Mouse (Mus musculus) retina, postnatal 7 days (tissue): ENCODE measurements at regions not wholly inside any gene's neighbourhood (a gene's known extent, or its start where the extent isn't known, plus 50 kb on each side); places are given as distances from the start of the nearest gene placed in this dataset.

ENCODE experiments used
- DNase-seq: peaks from one replicate; pipeline ENCODE4 v3.0.0-alpha.2; 2012; ENCODE audit warnings: low read depth, low spot score

- no peak for DNase-seq
These were observed 363.7 kb upstream of the Satb1 start for GRCm38 (mm10) chr17:52196811-52197210.

GRCm38 (mm10) chr17:52195804-52196203, 362.7 kb upstream of the Satb1 start:
- DNase-seq, result no peak

GRCm38 (mm10) chr17:52191064-52191682, 358.1 kb upstream of the Satb1 start:
- no peak for DNase-seq

DNA sequence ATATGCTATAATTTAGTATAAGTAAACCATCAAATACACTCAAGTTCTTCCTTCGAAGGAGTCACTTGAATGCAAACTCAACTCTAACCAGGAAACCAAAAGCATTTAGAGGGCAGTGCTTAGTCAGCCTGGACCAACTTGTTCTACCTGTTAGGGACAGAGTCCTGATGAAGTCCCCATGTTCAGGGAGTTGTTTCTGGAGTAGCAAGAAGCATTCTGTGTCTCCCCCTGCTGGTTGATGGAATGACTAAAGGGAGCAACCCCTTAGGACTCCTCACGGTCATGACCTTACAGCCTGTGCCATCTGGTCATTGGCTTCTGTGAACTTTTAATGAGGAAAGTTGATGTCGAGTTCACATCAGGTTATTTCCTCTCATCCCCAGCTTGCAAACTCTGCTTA, 349.6 kb upstream of the Satb1 start:
- peak; percentile 3 for DNase-seq

- no peak for DNase-seq
These were observed 344.9 kb upstream of the Satb1 start for GRCm38 (mm10) chr17:52177996-52178395.

DNA sequence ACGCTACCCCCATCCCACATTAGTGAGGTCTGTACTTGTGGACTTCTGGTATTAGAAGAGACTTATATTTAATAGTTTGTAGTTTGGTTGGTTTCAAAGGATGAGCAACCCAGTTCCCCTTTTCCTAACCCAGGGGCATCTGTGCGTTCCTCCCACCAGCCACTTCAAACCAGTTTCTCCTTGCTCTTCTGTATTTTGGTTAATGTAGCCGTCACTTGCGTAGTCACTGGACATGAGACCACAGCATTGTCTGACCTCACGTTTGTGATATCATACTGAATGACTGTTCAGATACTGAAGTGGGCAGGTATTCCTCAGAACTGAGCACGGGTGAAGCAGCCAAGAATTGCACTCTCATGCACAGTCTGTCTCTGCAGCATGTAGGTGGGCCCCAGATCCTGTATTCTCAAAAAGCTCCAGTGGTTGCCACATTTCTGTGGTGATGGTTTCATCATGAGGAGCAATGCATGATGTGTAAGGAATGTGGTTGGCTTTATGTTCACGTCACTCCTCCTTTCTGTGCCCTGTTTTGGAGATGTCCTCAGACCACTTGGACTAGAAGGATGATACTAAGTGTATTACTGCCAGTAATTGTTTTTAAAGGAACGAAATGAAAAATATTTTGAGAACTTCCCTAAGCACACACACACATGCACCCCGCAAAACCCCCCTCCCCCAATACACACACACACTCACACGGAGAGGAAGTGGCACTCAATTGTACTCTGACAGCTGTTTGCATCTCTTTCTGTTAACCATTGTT, 335.2 kb upstream of the Satb1 start:
- DNase-seq, result no peak

GRCm38 (mm10) chr17:52167658-52168057, 334.6 kb upstream of the Satb1 start:
- DNase-seq, result no peak

DNA sequence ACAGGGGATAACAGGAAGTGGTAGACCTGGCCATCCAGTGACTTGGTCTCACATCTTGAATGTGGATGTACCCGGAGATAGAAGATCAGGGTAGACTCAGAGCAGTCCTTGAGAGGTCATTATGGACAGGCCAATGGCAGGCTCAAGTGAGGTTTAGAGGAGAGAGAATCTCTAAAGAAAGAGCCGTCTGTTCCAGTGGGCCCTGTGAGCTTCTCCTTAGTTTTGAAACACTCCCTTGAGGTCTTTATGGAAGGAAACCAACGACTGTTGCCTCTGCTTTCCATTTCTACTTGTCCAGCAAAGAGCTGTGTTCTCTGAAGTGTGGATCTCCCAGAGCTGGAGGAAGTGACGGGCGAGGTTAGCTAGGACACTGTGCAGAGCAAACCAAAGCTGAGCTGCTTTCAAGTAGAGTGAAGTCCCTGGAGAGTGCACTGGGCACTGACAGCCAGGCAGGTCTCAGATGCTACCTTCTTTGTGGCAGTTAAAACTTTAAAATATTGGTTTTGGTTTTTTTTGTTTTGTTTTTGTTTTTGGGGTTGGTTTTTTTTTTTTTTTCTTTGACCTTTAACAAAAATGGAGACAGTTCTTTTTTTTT, 332.9 kb upstream of the Satb1 start:
- DNase-seq, result no peak

DNA sequence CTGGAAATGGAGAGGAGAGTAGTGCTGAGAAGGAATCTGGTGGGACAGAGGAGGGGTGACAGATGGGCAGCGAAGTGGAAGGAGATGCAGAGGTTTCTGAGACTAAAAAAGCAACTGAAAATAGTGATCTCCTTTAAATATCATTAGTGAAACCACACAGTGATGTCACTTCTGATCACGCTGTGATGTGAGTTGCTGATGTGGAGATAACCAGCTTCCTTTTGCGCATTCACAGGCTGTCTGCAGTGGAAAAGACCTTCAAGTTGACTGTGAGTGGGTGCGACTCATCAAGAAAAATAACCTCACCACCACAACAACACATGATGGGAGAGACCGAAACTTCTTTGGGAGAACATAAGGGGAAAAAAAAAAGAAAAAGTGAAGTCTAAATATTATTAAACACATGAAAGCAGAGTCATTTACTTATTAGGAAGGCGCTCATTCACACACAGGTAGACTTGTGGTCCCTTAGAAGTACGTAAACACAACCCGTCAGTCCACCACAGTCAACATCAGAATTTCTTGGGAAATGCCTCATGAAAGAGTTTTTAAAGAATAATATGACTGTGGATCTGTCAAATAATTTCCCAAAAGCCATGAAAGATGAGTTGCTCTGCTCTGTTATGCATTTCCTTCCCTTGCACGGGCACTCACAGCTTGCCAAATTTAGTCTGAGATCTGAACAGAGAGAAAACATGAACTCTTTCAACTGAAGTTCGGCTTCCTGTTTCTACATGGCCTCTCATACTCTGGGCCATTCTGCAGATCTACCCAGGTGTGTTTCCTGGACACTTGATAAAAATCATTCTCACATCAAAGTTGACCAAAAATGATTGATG, 329.7 kb upstream of the Satb1 start:
- DNase-seq, result no peak

GRCm38 (mm10) chr17:52150496-52150895, 317.4 kb upstream of the Satb1 start:
- no peak for DNase-seq

DNA sequence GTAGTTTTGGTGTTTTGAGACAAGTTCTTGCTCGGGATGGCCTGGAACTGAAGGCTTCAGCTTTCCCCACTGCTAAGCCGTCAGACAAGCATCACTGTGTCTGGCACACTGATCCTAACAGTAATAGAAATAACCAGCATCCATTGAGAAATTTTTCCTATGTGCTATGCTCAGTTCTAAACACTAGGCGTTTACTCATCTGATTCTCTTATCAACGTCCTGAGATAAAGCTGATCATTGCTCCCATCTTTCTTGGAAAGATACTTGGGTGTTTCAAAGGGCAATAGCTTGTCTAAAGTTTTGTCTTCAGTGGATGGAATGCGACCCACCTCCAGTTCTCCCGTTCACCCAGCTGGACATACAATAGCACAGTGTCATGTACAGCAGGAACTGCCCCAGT, 316.7 kb upstream of the Satb1 start:
- no peak for DNase-seq

- no peak for DNase-seq
These were observed 316.0 kb upstream of the Satb1 start for GRCm38 (mm10) chr17:52149068-52149467.

DNA sequence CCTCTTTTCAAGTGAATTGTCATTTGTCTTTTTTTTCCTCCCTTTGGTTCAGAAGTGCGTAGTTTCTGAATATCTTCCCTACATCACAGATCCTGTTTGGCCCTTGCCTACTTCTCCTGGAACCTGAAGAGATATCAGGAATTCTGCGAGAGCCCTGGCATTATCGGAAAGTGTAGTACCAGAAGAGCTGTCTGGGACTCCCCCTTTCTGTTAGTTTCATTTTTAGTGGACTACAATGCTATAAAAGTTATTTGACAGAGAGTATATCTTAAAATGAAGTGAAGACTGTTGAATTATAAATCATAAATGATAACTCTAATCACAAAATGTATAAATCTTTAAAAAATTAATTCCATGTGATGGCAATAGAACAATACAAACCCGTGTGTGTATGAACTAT, 270.8 kb upstream of the Satb1 start:
- DNase-seq, result no peak

DNA sequence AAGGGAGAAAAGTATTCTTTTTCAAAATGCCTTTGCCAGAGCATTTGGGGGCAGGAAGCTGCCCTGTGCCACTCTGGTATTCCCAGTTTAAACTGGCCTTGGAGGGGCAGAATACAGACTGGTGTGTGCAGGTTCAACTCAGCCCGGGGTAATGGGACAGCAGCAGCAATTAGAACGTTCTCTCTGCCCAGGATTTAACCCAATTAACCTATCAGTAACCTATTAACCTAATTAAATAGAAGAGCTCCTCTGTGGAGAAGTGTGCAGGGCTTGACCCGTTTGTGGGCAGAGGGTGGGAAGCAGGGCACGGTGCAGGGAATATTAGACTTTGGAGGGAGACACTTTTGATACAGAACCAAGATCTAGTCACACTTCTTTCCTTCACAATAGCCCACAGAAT, 252.7 kb upstream of the Satb1 start:
- no peak for DNase-seq

GRCm38 (mm10) chr17:52084455-52084854, 251.4 kb upstream of the Satb1 start:
- no peak for DNase-seq

DNA sequence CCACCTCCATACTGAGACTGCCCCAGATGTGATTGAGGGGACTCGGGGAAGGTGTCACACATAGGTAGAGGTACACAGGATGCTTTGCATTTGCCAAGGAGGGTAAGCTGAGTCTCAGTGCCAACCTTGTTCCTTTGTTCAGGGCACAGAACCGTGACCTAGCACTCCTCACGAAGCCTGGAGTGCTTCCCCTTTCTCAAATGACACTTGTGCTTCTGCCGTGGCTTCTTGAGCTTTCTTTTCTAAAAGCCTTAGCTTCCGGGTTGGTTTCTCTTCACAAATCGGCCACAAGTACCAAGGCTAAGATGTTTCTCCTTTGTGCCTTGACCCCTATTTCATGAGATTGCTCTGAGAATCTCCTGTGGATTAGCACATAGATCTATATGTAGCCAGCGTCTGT, 246.2 kb upstream of the Satb1 start:
- no peak for DNase-seq

DNA sequence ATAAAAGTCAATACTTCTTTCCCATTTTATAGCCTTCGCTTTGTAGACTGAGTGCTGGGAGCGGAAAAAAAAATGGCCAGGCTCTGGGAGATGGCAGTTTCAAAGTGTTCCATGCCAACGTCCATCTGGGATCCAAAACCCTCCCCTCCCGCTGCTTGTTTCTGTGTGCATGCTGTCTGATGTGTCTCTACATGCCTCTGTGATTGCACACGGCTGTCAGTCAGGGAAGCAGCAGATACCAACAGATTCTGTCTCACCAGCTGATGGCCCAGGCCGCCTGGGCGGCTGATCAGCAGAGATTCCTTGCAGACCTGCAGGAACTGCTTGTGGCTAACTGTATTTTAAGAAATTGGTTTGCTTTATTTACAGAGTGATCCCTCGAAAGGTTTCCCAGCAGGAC, 245.4 kb upstream of the Satb1 start:
- DNase-seq, result no peak

GRCm38 (mm10) chr17:52077951-52078350, 244.9 kb upstream of the Satb1 start:
- no peak for DNase-seq

DNA sequence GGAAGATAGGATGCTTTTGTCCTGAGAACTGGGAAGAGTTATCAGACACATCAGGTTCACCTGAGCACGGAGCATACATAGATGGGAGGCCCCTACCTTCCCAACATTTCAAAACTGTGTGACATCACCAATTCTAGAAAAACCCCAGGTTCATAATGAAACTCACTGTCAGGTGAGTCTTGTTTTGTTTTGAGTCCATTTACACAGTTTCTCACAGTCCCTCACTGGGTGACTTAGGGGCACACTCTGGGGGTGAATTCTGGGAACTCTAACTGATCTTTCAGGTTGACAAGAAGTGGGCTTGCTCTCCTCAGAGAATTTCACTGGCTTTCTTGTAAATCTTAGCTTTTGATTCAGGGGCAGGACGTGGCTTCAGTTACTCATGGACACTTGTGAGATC, 243.7 kb upstream of the Satb1 start:
- DNase-seq, result no peak

DNA sequence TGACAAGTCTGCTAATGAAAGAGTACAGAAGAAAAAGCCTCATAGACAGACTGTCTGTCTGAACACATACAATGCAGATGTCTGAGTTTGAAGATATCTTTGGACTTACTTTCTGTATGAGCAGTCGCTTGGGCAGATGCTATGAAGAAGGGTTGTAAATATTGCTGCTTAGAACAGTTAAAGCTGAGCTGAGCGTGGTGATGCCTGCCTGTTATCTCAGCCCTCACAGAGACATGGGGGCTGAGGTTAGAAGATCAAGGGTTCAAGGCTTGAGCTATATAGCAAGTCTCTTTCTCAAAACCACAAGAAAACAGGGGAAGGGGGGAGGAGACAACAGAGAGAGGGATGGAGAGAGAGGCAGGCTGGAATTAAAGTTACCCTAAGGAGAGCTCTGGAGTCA, 234.6 kb upstream of the Satb1 start:
- no peak for DNase-seq

DNA sequence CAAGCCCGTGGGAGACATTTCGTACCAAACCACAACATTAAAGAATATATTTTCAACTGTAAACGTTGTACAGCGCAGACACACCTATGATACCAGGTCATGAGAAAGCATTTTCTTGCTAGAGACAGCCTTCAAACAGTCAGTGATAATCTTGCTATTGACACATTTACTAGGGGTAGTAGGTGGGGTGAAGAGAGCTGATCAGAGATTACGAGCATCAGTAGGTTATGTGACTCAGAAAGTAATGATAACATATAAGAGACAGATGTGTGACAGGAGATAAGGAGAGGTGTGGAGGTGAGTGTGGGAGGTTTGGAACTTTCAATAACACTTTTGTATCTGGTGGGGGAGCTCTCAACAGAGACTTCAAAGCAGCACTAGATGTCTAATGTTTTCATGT, 231.5 kb upstream of the Satb1 start:
- DNase-seq, result no peak

- DNase-seq, result no peak
These were observed 230.0 kb upstream of the Satb1 start for GRCm38 (mm10) chr17:52063121-52063520.
